Mouse (Mus musculus) cerebellum, postnatal 25 days (tissue): ENCODE results near the gene Slc8a2.

Source experiments
- DNase-seq, 2 experiments: peaks; one replicate each; pipeline ENCODE4 v3.0.0; 2021; ENCODE audit warnings: mixed read lengths in 2 of 2

Gene Slc8a2

GRCm38 (mm10) chr7:16129421-16129845, at the start of gene Slc8a2:
TSS of gene Slc8a2 (plus strand) at chr7:16129826.
- DNase-seq = peak; percentile 98

GRCm38 (mm10) chr7:16079947-16080346, 49.7 kb upstream of the Slc8a2 start:
- DNase-seq = peak; percentile 27 to 52

GRCm38 (mm10) chr7:16080581-16080980, 49.0 kb upstream of the Slc8a2 start:
- DNase-seq = no peak

- DNase-seq = no peak
These were observed 46.3 kb upstream of the Slc8a2 start for GRCm38 (mm10) chr7:16083361-16083760.

GRCm38 (mm10) chr7:16087587-16087986, 42.0 kb upstream of the Slc8a2 start:
- DNase-seq = no peak

- no peak for DNase-seq
These were observed 35.0 kb upstream of the Slc8a2 start for GRCm38 (mm10) chr7:16094592-16094991.

- DNase-seq = peak; percentile 98 to 99
These were observed 31.3 kb upstream of the Slc8a2 start, which contains the start of gene Napa for GRCm38 (mm10) chr7:16098021-16099017. TSS of gene Napa (plus strand) at chr7:16098458.

GRCm38 (mm10) chr7:16099901-16100300, 29.7 kb upstream of the Slc8a2 start:
- no peak for DNase-seq

GRCm38 (mm10) chr7:16101081-16101480, 28.5 kb upstream of the Slc8a2 start:
- DNase-seq = no peak

- peak; percentile 47 to 53 for DNase-seq
These were observed 27.7 kb upstream of the Slc8a2 start for GRCm38 (mm10) chr7:16101726-16102475.

- DNase-seq = peak; percentile 50 to 53
These were observed 26.9 kb upstream of the Slc8a2 start for GRCm38 (mm10) chr7:16102686-16103226.

GRCm38 (mm10) chr7:16103760-16104159, 25.9 kb upstream of the Slc8a2 start:
- DNase-seq = peak; percentile 92 to 93

GRCm38 (mm10) chr7:16104611-16105388, 24.8 kb upstream of the Slc8a2 start:
- DNase-seq = peak in 1 of 2 experiments; percentile 38

- peak; percentile 59 to 65 for DNase-seq
These were observed 20.6 kb upstream of the Slc8a2 start for GRCm38 (mm10) chr7:16108886-16109542.

GRCm38 (mm10) chr7:16110158-16110557, 19.5 kb upstream of the Slc8a2 start:
- peak; percentile 50 to 58 for DNase-seq

- DNase-seq = peak in 1 of 2 experiments; percentile 17
These were observed 18.1 kb upstream of the Slc8a2 start for GRCm38 (mm10) chr7:16111284-16112090.

- no peak for DNase-seq
These were observed 13.2 kb upstream of the Slc8a2 start for GRCm38 (mm10) chr7:16116418-16116817.

- peak; percentile 69 to 83 for DNase-seq
These were observed 12.5 kb upstream of the Slc8a2 start for GRCm38 (mm10) chr7:16117100-16117499.

GRCm38 (mm10) chr7:16119569-16120261, 9.9 kb upstream of the Slc8a2 start, which contains the start of gene Kptn:
TSS of gene Kptn (plus strand) at chr7:16119895.
- DNase-seq = peak; percentile 96 to 98

GRCm38 (mm10) chr7:16120262-16120600, 9.4 kb upstream of the Slc8a2 start:
- no peak for DNase-seq
